Mouse (Mus musculus): ENCODE data around the gene Usp9y. TPM values are rescaled to one million over a fixed set of nuclear protein-coding genes. Genes with fewer than 3 reads are reported as not detected.

The Usp9y gene
- not detected for total RNA-seq (2021)
- long read RNA-seq, experiment 1 = 0 reads
- long read RNA-seq, experiment 2 = 0 reads

GRCm38 (mm10) chrY:1459682-1460081, at the start of gene Usp9y:
TSS of gene Usp9y (minus strand) at chrY:1459782.
- intact Hi-C loops (cut with DNase I) = no loop called here
- no peak for DNase-seq

- DNase-seq = no peak
- intact Hi-C loops (cut with DNase I) = no loop called here
These were observed 165.9 kb downstream of the Usp9y start for GRCm38 (mm10) chrY:1293708-1294107.

GRCm38 (mm10) chrY:1286171-1286795, 173.3 kb downstream of the Usp9y start, which contains the start of gene Ddx3y:
TSS of gene Ddx3y (minus strand) at chrY:1286629.
- intact Hi-C loops (cut with DNase I) = no loop called here

GRCm38 (mm10) chrY:1285735-1286134, 173.8 kb downstream of the Usp9y start:
- intact Hi-C loops (cut with DNase I) = no loop called here
- DNase-seq = peak in 1 of 2 experiments; percentile 7

More at GRCm38 (mm10) chrY:1286171-1286795, 173.3 kb downstream of the Usp9y start, which contains the start of gene Ddx3y:
- peak in 1 of 2 experiments; percentile 61 for DNase-seq

Other genes with a start within 250 kb of the Usp9y start
- 10 to 100 TPM in 1 of 2 experiments, not detected in 1; 24.8 TPM for gene Uty, start 214.0 kb downstream of the Usp9y start, total RNA-seq (2021)
- gene Ddx3y, start 173.2 kb downstream of the Usp9y start, total RNA-seq (2021) = 10 to 100 TPM in 1 of 2 experiments, not detected in 1; 59.2 TPM